Mouse (Mus musculus): Measurements from ENCODE around the gene Ppm1b. TPM values are rescaled to one million over a fixed set of nuclear protein-coding genes. Genes with fewer than 3 reads are reported as not detected.
"Not testable (repeated sequence)": the region's sequence is repeated elsewhere in the genome, so short reads cannot be mapped to it uniquely, and the experiment has no call there.

Ppm1b gene
- 86.4 and 91.4 TPM in 2 replicates for polyA plus RNA-seq (2014; fragmentation: Nextera tagmentation; extraction: Ambion mirVana)

DNA sequence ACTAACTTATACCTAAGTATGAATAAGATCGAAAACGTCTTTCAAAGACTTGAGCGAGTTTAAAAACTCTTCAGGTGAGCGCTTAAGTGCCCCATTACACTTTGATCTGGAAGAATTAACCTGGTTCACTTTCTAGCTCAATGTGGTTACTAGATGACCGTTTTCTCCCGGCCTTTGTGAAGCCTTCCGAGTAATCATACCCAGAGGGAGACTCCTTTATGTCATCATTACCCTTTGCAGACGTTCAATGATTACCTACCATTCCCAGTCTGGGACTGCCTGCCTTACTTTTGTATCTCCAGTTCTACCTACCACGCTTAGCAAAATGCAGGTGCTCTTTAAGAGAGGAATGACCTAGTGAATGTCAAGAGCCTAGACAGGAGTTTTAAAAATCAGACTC is at the start of gene Ppm1b:
TSS of gene Ppm1b (plus strand) at position 301 of the 400 bp plus-strand sequence.
- ATAC-seq (replicated peaks; ENCODE audit: low FRiP score, low TSS enrichment, low read depth), result no peak
- Histone ChIP-seq H3K4me2 (ENCODE audit: low read length) (peak within 1 kb of the TSS; percentile 75), H3K4me1 (replicated peaks; ENCODE audit: control insufficient read depth, insufficient read depth, low read length) (peaks cover 23% of the 10 kb centered on the region), H3K9ac (ENCODE audit: low read length) (peak within 1 kb of the TSS; percentile 52), H3K4me3 (ENCODE audit: low read depth, low read length) (peak within 1 kb of the TSS; percentile 82), H3K36me3 (ENCODE audit: control insufficient read depth, insufficient read depth, low read length) (no peaks in the 10 kb centered on the region), H3K27ac (ENCODE audit: low read depth) (peak within 1 kb of the TSS; percentile 96), H3K9me3 (ENCODE audit: control insufficient read depth, low read length) (no peaks in the 10 kb centered on the region), H3K27me3 (replicated peaks; ENCODE audit: control insufficient read depth, insufficient read depth, low read length) (no peaks in the 10 kb centered on the region)
- 26% methylated on average over 9 of the region's 9 CpGs for WGBS
- DNase-seq (ENCODE audit: low spot score), result no peak

DNA sequence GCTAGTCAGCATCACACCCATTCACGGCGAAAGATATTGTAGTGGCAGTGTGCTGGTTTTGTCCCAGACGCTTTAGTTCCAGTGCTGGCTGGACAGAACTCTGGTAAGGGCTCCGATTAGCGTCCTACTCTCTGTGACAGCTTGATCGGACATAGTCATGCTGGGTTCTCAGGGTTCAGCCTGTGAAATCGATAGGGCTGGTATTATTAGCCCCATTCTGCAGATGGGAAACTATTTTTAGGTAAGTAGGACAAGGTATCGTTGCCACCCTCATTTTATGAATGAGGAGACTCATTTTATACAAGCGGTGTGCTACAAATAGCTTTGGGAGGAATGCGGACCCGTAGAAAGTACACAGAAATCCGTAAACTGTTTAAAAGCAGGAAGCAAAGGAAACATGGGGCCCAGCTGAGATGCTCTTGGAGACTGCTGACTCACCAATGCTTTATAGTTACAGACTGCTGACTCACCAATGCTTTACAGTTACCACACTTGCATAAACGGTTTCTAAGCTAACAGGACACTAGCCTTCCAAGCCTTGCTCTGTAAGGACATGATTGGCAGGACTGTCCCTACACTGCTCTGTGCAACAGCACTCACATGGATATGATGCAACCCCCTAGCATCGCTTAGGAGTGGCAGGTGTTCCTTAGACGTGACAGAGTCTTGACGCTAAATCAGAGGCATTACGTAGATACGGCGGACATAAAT is 34.7 kb upstream of the Ppm1b start:
- no peaks in the 10 kb centered on the region for H3K4me1 ChIP-seq (replicated peaks; ENCODE audit: control insufficient read depth, insufficient read depth, low read length)
- no peak overlapping the region for H3K4me2 ChIP-seq (ENCODE audit: low read length)
- WGBS, result 86% methylated on average over 19 of the region's 19 CpGs
- no peak overlapping the region for H3K4me3 ChIP-seq (ENCODE audit: low read depth, low read length)
- no peaks in the 10 kb centered on the region for H3K36me3 ChIP-seq (ENCODE audit: control insufficient read depth, insufficient read depth, low read length)
- no peak overlapping the region for H3K9ac ChIP-seq (ENCODE audit: low read length)
- no peaks in the 10 kb centered on the region for H3K9me3 ChIP-seq (ENCODE audit: control insufficient read depth, low read length)
- ATAC-seq (replicated peaks; ENCODE audit: low FRiP score, low TSS enrichment, low read depth), result no peak
- H3K27ac ChIP-seq (ENCODE audit: low read depth), result no peak overlapping the region
- H3K27me3 ChIP-seq (replicated peaks; ENCODE audit: control insufficient read depth, insufficient read depth, low read length), result no peaks in the 10 kb centered on the region
- DNase-seq (ENCODE audit: low spot score), result no peak

DNA sequence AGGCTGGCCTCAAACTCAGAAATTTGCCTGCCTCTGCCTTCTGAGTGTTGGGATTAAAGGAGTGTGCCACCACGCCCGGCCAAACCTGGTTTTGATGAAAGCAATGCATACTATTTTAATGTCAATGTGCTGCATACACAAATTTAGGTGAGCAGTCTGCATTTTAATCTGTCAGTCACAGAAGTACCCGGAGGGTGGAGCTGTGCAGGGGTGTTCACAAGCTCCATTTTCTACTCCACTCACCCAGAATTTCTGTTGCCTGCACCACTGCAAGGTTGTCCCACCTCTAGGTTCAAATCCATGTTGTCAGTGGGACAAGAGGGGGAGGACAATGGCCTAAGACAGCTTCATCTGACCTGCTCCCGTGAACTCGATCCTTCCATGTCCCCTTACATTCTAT is 31.8 kb upstream of the Ppm1b start:
- H3K36me3 ChIP-seq (ENCODE audit: control insufficient read depth, insufficient read depth, low read length), result no peaks in the 10 kb centered on the region
- no peak overlapping the region for H3K4me3 ChIP-seq (ENCODE audit: low read depth, low read length)
- no peak overlapping the region for H3K4me2 ChIP-seq (ENCODE audit: low read length)
- H3K9me3 ChIP-seq (ENCODE audit: control insufficient read depth, low read length), result no peaks in the 10 kb centered on the region
- no peaks in the 10 kb centered on the region for H3K4me1 ChIP-seq (replicated peaks; ENCODE audit: control insufficient read depth, insufficient read depth, low read length)
- 90% methylated on average over 5 of the region's 5 CpGs for WGBS
- H3K27ac ChIP-seq (ENCODE audit: low read depth), result no peak overlapping the region
- no peaks in the 10 kb centered on the region for H3K27me3 ChIP-seq (replicated peaks; ENCODE audit: control insufficient read depth, insufficient read depth, low read length)
- no peak overlapping the region for H3K9ac ChIP-seq (ENCODE audit: low read length)
- DNase-seq (ENCODE audit: low spot score), result no peak
- ATAC-seq (replicated peaks; ENCODE audit: low FRiP score, low TSS enrichment, low read depth), result no peak

DNA sequence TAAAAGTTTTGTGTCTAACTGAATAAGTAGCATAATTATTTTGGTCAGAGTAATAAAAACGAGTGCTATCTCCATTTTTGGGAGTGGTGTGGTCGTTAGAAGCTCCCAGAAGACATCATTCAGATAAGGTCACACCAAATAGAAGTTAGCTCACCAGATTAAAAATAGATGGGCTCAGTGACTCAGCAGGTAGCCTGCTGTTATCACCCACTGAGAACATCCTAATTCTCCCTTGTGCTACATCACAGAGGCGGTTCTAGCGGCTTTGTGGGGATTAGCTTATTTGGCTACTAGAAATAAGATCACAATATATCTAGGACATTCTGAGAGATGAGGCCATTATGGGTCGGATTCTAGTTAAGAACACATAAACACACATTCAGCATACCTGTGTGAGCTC is 30.3 kb upstream of the Ppm1b start:
- Histone ChIP-seq H3K27me3 (replicated peaks; ENCODE audit: control insufficient read depth, insufficient read depth, low read length) (no peaks in the 10 kb centered on the region), H3K4me3 (ENCODE audit: low read depth, low read length) (no peak overlapping the region), H3K27ac (ENCODE audit: low read depth) (no peak overlapping the region), H3K4me2 (ENCODE audit: low read length) (no peak overlapping the region), H3K36me3 (ENCODE audit: control insufficient read depth, insufficient read depth, low read length) (no peaks in the 10 kb centered on the region), H3K9me3 (ENCODE audit: control insufficient read depth, low read length) (peaks cover under 1% of the 10 kb centered on the region; the same call in 1 of the 2 replicates), H3K9ac (ENCODE audit: low read length) (no peak overlapping the region), H3K4me1 (replicated peaks; ENCODE audit: control insufficient read depth, insufficient read depth, low read length) (no peaks in the 10 kb centered on the region)
- DNase-seq (ENCODE audit: low spot score) (no peak), ATAC-seq (replicated peaks; ENCODE audit: low FRiP score, low TSS enrichment, low read depth) (no peak)
- 46% methylated on average over 5 of the region's 5 CpGs for WGBS

DNA sequence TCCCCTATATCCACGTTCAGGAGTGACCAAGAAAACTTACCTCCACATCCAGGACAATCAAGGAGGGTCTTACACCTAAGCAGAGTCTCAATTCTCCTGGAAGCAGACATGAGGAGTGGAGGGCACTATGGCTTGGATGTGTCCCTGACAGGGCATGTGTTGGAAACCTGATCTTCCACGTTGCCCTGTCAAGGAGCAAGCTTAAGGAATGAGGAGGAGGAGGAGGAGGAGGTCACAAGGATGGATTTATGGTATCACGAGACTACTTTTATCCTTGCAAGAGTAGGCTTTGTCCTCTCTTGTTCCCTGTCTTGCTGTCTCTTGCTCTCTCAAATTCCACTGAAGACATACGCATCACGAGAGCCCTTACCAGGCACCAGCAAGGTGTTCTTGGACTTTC is 29.0 kb upstream of the Ppm1b start:
- no peak overlapping the region for H3K4me2 ChIP-seq (ENCODE audit: low read length)

DNA sequence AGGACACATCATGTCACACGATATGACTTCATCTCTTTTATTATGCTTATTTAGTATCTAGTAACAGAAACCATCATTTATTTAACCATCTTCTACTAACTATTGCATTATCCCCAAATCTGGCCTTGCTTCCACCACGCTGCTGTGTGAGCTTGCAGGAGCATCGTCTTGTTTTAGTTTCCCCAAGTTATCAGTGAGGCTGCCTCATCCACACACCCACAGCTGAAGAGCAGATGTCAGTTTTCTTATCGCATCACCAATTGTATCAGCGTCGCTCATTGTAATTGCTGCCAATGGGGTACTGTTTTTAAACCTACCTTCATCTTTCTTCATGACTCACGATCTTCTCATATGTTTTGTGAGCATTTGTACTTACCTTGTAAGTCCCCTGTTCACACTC is 23.6 kb upstream of the Ppm1b start:
- Histone ChIP-seq H3K4me2 (ENCODE audit: low read length) (no peak overlapping the region), H3K27me3 (replicated peaks; ENCODE audit: control insufficient read depth, insufficient read depth, low read length) (no peaks in the 10 kb centered on the region), H3K27ac (ENCODE audit: low read depth) (no peak overlapping the region), H3K4me1 (replicated peaks; ENCODE audit: control insufficient read depth, insufficient read depth, low read length) (no peaks in the 10 kb centered on the region), H3K9ac (ENCODE audit: low read length) (no peak overlapping the region), H3K36me3 (ENCODE audit: control insufficient read depth, insufficient read depth, low read length) (no peaks in the 10 kb centered on the region), H3K9me3 (ENCODE audit: control insufficient read depth, low read length) (peaks cover 4% of the 10 kb centered on the region; the same call in 1 of the 2 replicates), H3K4me3 (ENCODE audit: low read depth, low read length) (no peak overlapping the region)
- 92% methylated on average over 7 of the region's 7 CpGs for WGBS
- ATAC-seq (replicated peaks; ENCODE audit: low FRiP score, low TSS enrichment, low read depth) (no peak), DNase-seq (ENCODE audit: low spot score) (no peak)

More for the DNA sequence above, 29.0 kb upstream of the Ppm1b start:
- no peak overlapping the region for H3K9ac ChIP-seq (ENCODE audit: low read length)
- WGBS, result 64% methylated on average over 5 of the region's 5 CpGs
- no peaks in the 10 kb centered on the region for H3K4me1 ChIP-seq (replicated peaks; ENCODE audit: control insufficient read depth, insufficient read depth, low read length)
- H3K36me3 ChIP-seq (ENCODE audit: control insufficient read depth, insufficient read depth, low read length), result no peaks in the 10 kb centered on the region
- ATAC-seq (replicated peaks; ENCODE audit: low FRiP score, low TSS enrichment, low read depth), result no peak
- no peak for DNase-seq (ENCODE audit: low spot score)
- H3K27ac ChIP-seq (ENCODE audit: low read depth), result no peak overlapping the region
- peaks cover 4% of the 10 kb centered on the region; the same call in 1 of the 2 replicates for H3K9me3 ChIP-seq (ENCODE audit: control insufficient read depth, low read length)
- no peaks in the 10 kb centered on the region for H3K27me3 ChIP-seq (replicated peaks; ENCODE audit: control insufficient read depth, insufficient read depth, low read length)
- no peak overlapping the region for H3K4me3 ChIP-seq (ENCODE audit: low read depth, low read length)

DNA sequence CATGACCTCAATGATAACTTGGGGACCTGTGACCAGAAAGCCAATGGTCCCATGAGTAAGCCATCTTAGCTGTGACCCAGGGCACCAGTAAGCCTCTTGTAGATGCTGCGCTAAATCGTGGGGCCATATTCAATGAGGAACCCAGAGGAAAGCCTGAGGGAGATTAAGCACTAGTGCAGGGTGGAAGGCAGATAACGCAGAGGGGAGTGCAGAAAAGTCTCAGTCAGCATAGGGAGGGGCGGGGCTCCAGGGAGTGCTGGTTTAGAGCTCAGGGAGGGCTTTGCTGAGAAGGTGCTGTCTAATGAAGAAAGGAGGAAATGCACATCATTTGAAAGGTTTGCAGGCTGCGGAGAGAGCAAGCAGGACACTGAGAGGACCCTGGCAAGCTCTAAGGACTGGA is 22.6 kb upstream of the Ppm1b start:
- peaks cover 8% of the 10 kb centered on the region; the same call in 1 of the 2 replicates for H3K9me3 ChIP-seq (ENCODE audit: control insufficient read depth, low read length)
- H3K27me3 ChIP-seq (replicated peaks; ENCODE audit: control insufficient read depth, insufficient read depth, low read length), result no peaks in the 10 kb centered on the region
- 53% methylated on average over 5 of the region's 5 CpGs for WGBS
- H3K4me2 ChIP-seq (ENCODE audit: low read length), result no peak overlapping the region
- DNase-seq (ENCODE audit: low spot score), result no peak
- no peak overlapping the region for H3K27ac ChIP-seq (ENCODE audit: low read depth)
- ATAC-seq (replicated peaks; ENCODE audit: low FRiP score, low TSS enrichment, low read depth), result no peak
- no peaks in the 10 kb centered on the region for H3K4me1 ChIP-seq (replicated peaks; ENCODE audit: control insufficient read depth, insufficient read depth, low read length)
- H3K4me3 ChIP-seq (ENCODE audit: low read depth, low read length), result no peak overlapping the region
- H3K36me3 ChIP-seq (ENCODE audit: control insufficient read depth, insufficient read depth, low read length), result no peaks in the 10 kb centered on the region
- H3K9ac ChIP-seq (ENCODE audit: low read length), result no peak overlapping the region

DNA sequence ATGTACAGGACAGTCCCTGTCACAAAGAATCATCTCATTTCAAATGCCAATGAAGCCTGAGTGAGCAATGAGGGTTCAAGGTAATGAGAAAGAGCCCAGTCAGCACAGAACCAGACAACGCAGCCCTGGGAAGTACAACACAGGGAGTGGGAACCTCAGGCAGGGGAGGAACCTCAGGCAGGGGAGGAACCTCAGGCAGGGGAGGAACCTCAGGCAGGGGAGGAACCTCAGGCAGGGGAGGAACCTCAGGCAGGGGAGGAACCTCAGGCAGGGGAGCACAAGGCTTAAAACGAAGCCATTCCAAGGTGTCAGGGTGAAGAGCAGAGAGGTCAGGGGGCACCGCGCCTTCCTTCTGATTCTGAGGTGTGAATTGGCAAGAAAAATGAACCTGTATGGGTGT is 20.9 kb upstream of the Ppm1b start:
- H3K4me3 ChIP-seq (ENCODE audit: low read depth, low read length); H3K9ac ChIP-seq (ENCODE audit: low read length); H3K4me2 ChIP-seq (ENCODE audit: low read length); ATAC-seq (replicated peaks; ENCODE audit: low FRiP score, low TSS enrichment, low read depth); H3K27me3 ChIP-seq (replicated peaks; ENCODE audit: control insufficient read depth, insufficient read depth, low read length); H3K9me3 ChIP-seq (ENCODE audit: control insufficient read depth, low read length); H3K4me1 ChIP-seq (replicated peaks; ENCODE audit: control insufficient read depth, insufficient read depth, low read length); DNase-seq (ENCODE audit: low spot score); H3K36me3 ChIP-seq (ENCODE audit: control insufficient read depth, insufficient read depth, low read length); H3K27ac ChIP-seq (ENCODE audit: low read depth): not testable (repeated sequence)
- whole genome bisulfite sequencing, result 53% methylated on average over 4 of the region's 4 CpGs

DNA sequence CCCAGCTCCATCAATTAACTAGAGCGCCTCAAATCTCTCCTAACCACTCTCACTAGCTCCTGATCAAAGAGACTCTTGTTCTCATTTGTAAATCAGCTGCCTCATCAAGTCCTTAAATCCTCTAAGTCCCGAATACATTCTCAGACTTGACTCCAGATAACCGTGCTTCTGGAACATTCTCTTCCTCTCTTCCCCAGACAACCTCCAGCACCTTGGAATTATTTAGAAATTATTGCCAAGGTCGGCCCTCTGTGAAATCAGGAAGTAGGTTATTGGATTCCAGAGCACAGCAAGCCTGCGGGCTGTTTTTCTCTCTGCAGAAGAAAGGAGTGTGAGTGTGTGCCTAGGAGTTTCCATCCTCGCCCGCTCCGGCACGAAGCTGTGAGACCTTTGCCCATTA is 20.2 kb upstream of the Ppm1b start:
- DNase-seq (ENCODE audit: low spot score) (no peak), ATAC-seq (replicated peaks; ENCODE audit: low FRiP score, low TSS enrichment, low read depth) (no peak)
- Histone ChIP-seq H3K4me2 (ENCODE audit: low read length) (no peak overlapping the region), H3K9ac (ENCODE audit: low read length) (no peak overlapping the region), H3K36me3 (ENCODE audit: control insufficient read depth, insufficient read depth, low read length) (no peaks in the 10 kb centered on the region), H3K4me1 (replicated peaks; ENCODE audit: control insufficient read depth, insufficient read depth, low read length) (no peaks in the 10 kb centered on the region), H3K27ac (ENCODE audit: low read depth) (no peak overlapping the region), H3K27me3 (replicated peaks; ENCODE audit: control insufficient read depth, insufficient read depth, low read length) (no peaks in the 10 kb centered on the region), H3K9me3 (ENCODE audit: control insufficient read depth, low read length) (peaks cover 7% of the 10 kb centered on the region; the same call in 1 of the 2 replicates), H3K4me3 (ENCODE audit: low read depth, low read length) (no peak overlapping the region)
- 32% methylated on average over 9 of the region's 9 CpGs for WGBS
